Mouse (Mus musculus): Measurements from ENCODE around the gene Hibadh.

- TF ChIP-seq CTCF (IDR thresholded peaks at IDR 0.05; ENCODE audit: control insufficient read depth, insufficient read depth, insufficient replicate concordance, low read depth, low read length) (no peak), POLR2A (IDR thresholded peaks at IDR 0.05; ENCODE audit: control insufficient read depth, low read depth, low read length) (no peak)
Measured at GRCm38 (mm10) chr6:52608121-52608520, 32.1 kb downstream of the Hibadh start.
